Mouse (Mus musculus) frontal cortex, adult (tissue): ENCODE measurements at regions not wholly inside any gene's neighbourhood (a gene's known extent, or its start where the extent isn't known, plus 50 kb on each side); places are given as distances from the start of the nearest gene placed in this dataset.

ENCODE experiments used
- ATAC-seq: cut with Nextera tagmentation; 2 replicates; pipeline ENCODE4 v1.9.2; 2017; ENCODE audit warnings: mild to moderate bottlenecking, moderate library complexity, mixed read lengths; ENCODE audit not compliant: low TSS enrichment

GRCm38 (mm10) chr1:186909518-186910105 is 57.6 kb upstream of the D1Pas1 start:
- ATAC-seq = no peak

GRCm38 (mm10) chr1:186909073-186909472 is 58.1 kb upstream of the D1Pas1 start:
- ATAC-seq = no peak

GRCm38 (mm10) chr1:186907409-186908170 is 59.6 kb upstream of the D1Pas1 start:
- ATAC-seq = no peak

GRCm38 (mm10) chr1:186905942-186906341 is 61.3 kb upstream of the D1Pas1 start:
- no peak for ATAC-seq

- ATAC-seq = no peak
Observed at GRCm38 (mm10) chr1:186901548-186901947, 65.7 kb upstream of the D1Pas1 start.

- ATAC-seq = no peak
Observed at GRCm38 (mm10) chr1:186898203-186898602, 69.0 kb upstream of the D1Pas1 start.

GRCm38 (mm10) chr1:186889584-186889852 is 77.7 kb upstream of the D1Pas1 start:
- ATAC-seq = no peak

GRCm38 (mm10) chr1:186888767-186889583 is 78.2 kb upstream of the D1Pas1 start:
- no peak for ATAC-seq

- no peak for ATAC-seq
Observed at GRCm38 (mm10) chr1:186887127-186887526, 80.1 kb upstream of the D1Pas1 start.

- ATAC-seq = no peak
Observed at GRCm38 (mm10) chr1:186880391-186880790, 86.8 kb upstream of the D1Pas1 start.

GRCm38 (mm10) chr1:186860608-186861444 is 106.4 kb upstream of the D1Pas1 start:
- no peak for ATAC-seq

- no peak for ATAC-seq
Observed at GRCm38 (mm10) chr1:186858285-186858684, 108.9 kb upstream of the D1Pas1 start.

GRCm38 (mm10) chr1:186855474-186856036 is 106.4 kb upstream of the Rrp15 start:
- no peak for ATAC-seq

- ATAC-seq = no peak
Observed at GRCm38 (mm10) chr1:186845256-186845655, 96.1 kb upstream of the Rrp15 start.

GRCm38 (mm10) chr1:186833896-186834800 is 85.0 kb upstream of the Rrp15 start:
- ATAC-seq = peak; percentile 62; the same call in 1 of the 2 replicates

GRCm38 (mm10) chr1:186833441-186833895 is 84.3 kb upstream of the Rrp15 start:
- ATAC-seq = peak; percentile 13; the same call in 1 of the 2 replicates

- peak; percentile 70 for ATAC-seq
Observed at GRCm38 (mm10) chr1:186827773-186828172, 78.6 kb upstream of the Rrp15 start.

- ATAC-seq = peak; percentile 64
Observed at GRCm38 (mm10) chr1:186808192-186808960, 59.2 kb upstream of the Rrp15 start.

- ATAC-seq = no peak
Observed at GRCm38 (mm10) chr1:186804451-186804850, 55.3 kb upstream of the Rrp15 start.
